Mouse (Mus musculus) myocyte (in vitro differentiated cells): Measurements from ENCODE around the gene Endou. TPM values are rescaled to one million over a fixed set of nuclear protein-coding genes. Genes with fewer than 3 reads are reported as not detected.

Experiments
- H3K27me3 ChIP-seq: one replicate; pipeline ENCODE4 v1.6.1; 2011; ENCODE audit not compliant: control insufficient read depth, insufficient read depth, insufficient read length
- H3K36me3 ChIP-seq: one replicate; pipeline ENCODE4 v1.6.1; 2011; ENCODE audit not compliant: control insufficient read depth, insufficient read depth
- H3K4me2 ChIP-seq: one replicate; pipeline ENCODE4 v1.6.1; 2011; ENCODE audit warnings: low read depth, control low read depth
- H3K4me3 ChIP-seq: one replicate; pipeline ENCODE4 v1.5.1; 2011; ENCODE audit warnings: mild to moderate bottlenecking, control low read depth, moderate library complexity
- H3K79me2 ChIP-seq: one replicate; pipeline ENCODE4 v1.6.1; 2011; ENCODE audit not compliant: control insufficient read depth, insufficient read depth
- H3ac ChIP-seq: one replicate; pipeline ENCODE4 v1.6.1; 2011; ENCODE audit not compliant: control insufficient read depth, insufficient read length
- CEBPB ChIP-seq: IDR thresholded peaks from 2 replicates; pipeline ENCODE4 v1.6.1; 2011; ENCODE audit warnings: mild to moderate bottlenecking, moderate library complexity; ENCODE audit not compliant: poor library complexity, insufficient read depth, severe bottlenecking
- E2F4 ChIP-seq: IDR thresholded peaks from one replicate; pipeline ENCODE4 v1.6.1; 2011; ENCODE audit warnings: mild to moderate bottlenecking, control low read depth, moderate library complexity; ENCODE audit not compliant: insufficient read depth
- MAX ChIP-seq: IDR thresholded peaks from one replicate; pipeline ENCODE4 v1.6.1; 2011; ENCODE audit warnings: low read depth, mild to moderate bottlenecking, control low read depth
- MYOD1 ChIP-seq, 3 experiments: IDR thresholded peaks; one replicate each; pipeline ENCODE4 v1.6.1; 2011; ENCODE audit warnings: control low read depth in 2 of 3, low read depth in 2 of 3, mild to moderate bottlenecking in 2 of 3, moderate library complexity in 1 of 3; ENCODE audit not compliant: insufficient read length in 2 of 3, control insufficient read depth in 1 of 3
- MYOG ChIP-seq, 3 experiments: IDR thresholded peaks; one replicate each; pipeline ENCODE4 v1.6.1; 2011; ENCODE audit warnings: control low read depth in 2 of 3, low read depth in 2 of 3, mild to moderate bottlenecking in 2 of 3; ENCODE audit not compliant: insufficient read length in 2 of 3, control insufficient read depth in 1 of 3, insufficient read depth in 1 of 3
- POLR2A ChIP-seq: IDR thresholded peaks from one replicate; pipeline ENCODE4 v1.6.1; 2011; ENCODE audit warnings: low read depth, mild to moderate bottlenecking, control low read depth, moderate library complexity; ENCODE audit not compliant: insufficient read length
- POLR2AphosphoS2 ChIP-seq: IDR thresholded peaks from one replicate; pipeline ENCODE4 v1.6.1; 2011; ENCODE audit warnings: low read depth, control low read depth; ENCODE audit not compliant: insufficient read length
- REST ChIP-seq: IDR thresholded peaks from one replicate; pipeline ENCODE4 v1.6.1; 2011; ENCODE audit warnings: mild to moderate bottlenecking, control low read depth, moderate library complexity; ENCODE audit not compliant: insufficient read depth, insufficient read length
- SRF ChIP-seq: IDR thresholded peaks from one replicate; pipeline ENCODE4 v1.6.1; 2011; ENCODE audit warnings: low read depth; ENCODE audit not compliant: control insufficient read depth, insufficient read length
- TCF12 ChIP-seq: IDR thresholded peaks from one replicate; pipeline ENCODE4 v1.6.1; 2011; ENCODE audit warnings: mild to moderate bottlenecking, control low read depth; ENCODE audit not compliant: poor library complexity, insufficient read depth, severe bottlenecking
- TCF3 ChIP-seq: IDR thresholded peaks from one replicate; pipeline ENCODE4 v1.6.1; 2011; ENCODE audit warnings: low read depth, control low read depth; ENCODE audit not compliant: insufficient read length
- USF1 ChIP-seq: IDR thresholded peaks from one replicate; pipeline ENCODE4 v1.6.1; 2011; ENCODE audit warnings: low read depth, mild to moderate bottlenecking, control low read depth, moderate library complexity
- polyA plus RNA-seq: library from polyadenylated mRNA; unstranded; fragments of >200 nt; fragmentation: generic; extraction: Trizol; gene quantifications from one replicate; pipeline ENCODE4 v1.2.1, GENCODE M21; 2012; ENCODE audit warnings: missing spikeins

Gene Endou
- polyA plus RNA-seq, 1 experiment, result 0.01 TPM

DNA sequence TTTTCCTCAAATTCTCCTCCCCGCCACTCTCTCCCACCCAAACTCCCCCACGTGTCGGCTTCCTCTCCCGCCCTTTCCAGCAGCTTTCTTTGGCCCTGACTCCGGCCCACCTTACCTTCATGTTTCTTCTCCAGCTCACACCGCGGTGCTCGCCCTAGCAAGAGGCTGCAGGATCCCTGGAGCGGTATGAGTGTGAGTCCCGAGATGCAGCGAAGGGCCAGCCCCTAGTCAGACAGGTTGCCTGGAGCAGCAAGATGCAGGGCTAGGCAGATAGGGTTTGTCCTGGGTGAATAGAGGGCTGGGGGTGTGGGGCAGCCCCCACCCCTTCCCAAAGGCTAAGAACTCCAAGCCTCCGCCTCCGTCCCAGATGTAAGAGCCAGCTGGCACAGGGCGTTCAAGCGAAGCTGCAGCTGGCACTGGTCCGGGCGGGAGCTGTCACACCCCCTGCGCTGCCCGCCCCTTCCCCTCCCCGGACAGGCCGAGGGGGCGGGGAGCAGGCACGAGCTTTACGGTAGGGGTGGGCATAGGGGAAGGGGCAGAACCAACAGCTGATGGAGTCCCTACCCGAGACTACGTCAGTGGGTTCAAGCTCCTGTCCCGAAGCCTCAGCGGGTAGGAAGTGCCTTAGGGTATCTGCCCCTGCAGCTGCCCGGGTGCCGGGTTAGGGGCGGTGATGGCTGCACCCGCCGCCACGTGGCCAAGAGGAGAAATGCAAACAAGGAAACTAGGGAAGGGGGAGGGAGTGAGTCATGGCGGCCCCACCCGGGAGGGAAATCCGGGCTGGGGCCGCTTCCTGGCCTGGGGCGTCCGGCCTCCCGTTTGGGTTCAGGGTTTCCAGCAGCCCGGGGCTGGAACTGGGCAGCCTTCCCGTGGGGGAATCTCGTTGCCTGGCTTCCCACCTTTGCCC is 36.4 kb upstream of the Endou start, which contains the start of gene Rapgef3:
Gene Rapgef3, minus strand, starts transcription at position 693 of the 907 bp plus-strand sequence.
- peaks cover 31% of the 10 kb centered on the region for H3K27me3 ChIP-seq
- peak within 1 kb of the TSS; percentile 86 for H3K4me2 ChIP-seq
- peak within 1 kb of the TSS; percentile 16 for H3K4me3 ChIP-seq
- no peaks in the 10 kb centered on the region for H3K36me3 ChIP-seq
- no peaks in the 10 kb centered on the region for H3K79me2 ChIP-seq
- TF ChIP-seq POLR2AphosphoS2 (no peak), USF1 (peak; percentile 59), TCF12 (no peak), MYOG (IDR thresholded peaks at IDR 0.05; ENCODE audit: control insufficient read depth in 1 of 3, insufficient read depth in 1 of 3, insufficient read length in 2 of 3, low read depth in 2 of 3) (peak in 1 of 3 experiments; percentile 21), REST (no peak), TCF3 (no peak), E2F4 (no peak), POLR2A (no peak), MYOD1 (IDR thresholded peaks at IDR 0.05; ENCODE audit: control insufficient read depth in 1 of 3, insufficient read length in 2 of 3, low read depth in 2 of 3) (peak in 1 of 3 experiments; percentile 30), MAX (no peak), CEBPB (no peak), SRF (no peak)
- H3ac ChIP-seq, result no peak within 1 kb of the TSS

DNA sequence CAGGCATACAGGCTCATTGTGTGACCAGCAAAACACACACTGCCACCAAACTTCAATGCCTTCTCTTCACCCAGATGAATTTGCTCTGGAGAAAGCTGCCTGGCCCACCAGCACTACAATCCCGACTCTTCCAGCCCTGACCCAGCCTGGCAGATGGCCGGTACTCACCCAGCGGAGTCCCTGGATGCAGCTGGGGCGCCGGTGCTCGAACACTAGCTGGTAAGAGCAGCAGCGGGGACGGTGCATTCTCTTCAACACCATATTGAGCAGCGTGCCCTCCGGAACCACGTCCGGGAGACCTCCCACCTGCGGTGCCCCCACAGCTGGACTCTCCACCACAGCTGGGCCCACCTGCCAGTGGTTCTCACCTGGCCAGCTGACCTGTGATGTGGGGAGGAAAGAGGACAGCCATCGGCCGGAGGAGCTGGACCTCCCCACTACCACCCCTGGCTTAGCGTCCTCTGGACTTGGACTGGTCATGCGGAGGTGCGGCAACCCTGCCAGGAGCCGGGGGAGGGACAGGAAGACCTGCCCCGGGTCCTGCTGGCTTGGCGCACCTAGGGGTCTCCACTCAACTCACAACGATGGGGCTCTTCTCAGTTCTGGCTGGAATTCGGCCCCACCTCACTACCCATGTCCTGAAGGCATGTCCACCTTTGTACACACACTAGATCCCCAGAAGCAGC is 35.6 kb upstream of the Endou start:
- no peak for TF ChIP-seq MYOD1 (IDR thresholded peaks at IDR 0.05; ENCODE audit: control insufficient read depth in 1 of 3, insufficient read length in 2 of 3, low read depth in 2 of 3)
- no peak for TF ChIP-seq TCF12
- no peak for TF ChIP-seq E2F4
- TF ChIP-seq REST, result no peak
- TF ChIP-seq MYOG (IDR thresholded peaks at IDR 0.05; ENCODE audit: control insufficient read depth in 1 of 3, insufficient read depth in 1 of 3, insufficient read length in 2 of 3, low read depth in 2 of 3), result no peak
- no peak for TF ChIP-seq TCF3
- TF ChIP-seq USF1, result no peak
- no peak for TF ChIP-seq SRF
- no peak for TF ChIP-seq MAX
- Histone ChIP-seq H3ac (no peak overlapping the region), H3K4me3 (peak overlapping the region; percentile 16), H3K27me3 (peaks cover 31% of the 10 kb centered on the region), H3K4me2 (peak overlapping the region; percentile 86), H3K79me2 (no peaks in the 10 kb centered on the region), H3K36me3 (no peaks in the 10 kb centered on the region)

DNA sequence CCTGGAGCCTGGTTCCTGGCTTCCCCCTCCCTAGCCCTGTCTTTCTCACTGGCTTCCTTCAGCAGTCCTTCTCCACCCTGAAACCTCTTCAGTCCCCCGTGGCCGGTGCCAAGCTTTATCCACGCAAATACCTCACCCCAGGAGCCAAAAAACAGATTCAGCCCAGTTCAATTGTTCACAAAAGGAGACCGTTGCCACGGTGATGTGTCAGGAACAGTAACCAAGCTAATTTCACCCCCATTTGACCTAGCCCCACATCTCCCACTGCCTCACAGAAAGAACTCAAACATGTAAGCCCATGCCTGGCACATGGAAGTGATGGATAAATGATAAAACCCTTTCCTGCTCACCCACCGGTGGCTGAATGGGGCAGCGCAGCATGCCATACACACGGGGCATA is 35.1 kb upstream of the Endou start:
- no peak overlapping the region for H3K4me3 ChIP-seq
- TF ChIP-seq REST (no peak), SRF (no peak), MAX (no peak), USF1 (no peak), MYOG (IDR thresholded peaks at IDR 0.05; ENCODE audit: control insufficient read depth in 1 of 3, insufficient read depth in 1 of 3, insufficient read length in 2 of 3, low read depth in 2 of 3) (no peak), TCF12 (no peak)

DNA sequence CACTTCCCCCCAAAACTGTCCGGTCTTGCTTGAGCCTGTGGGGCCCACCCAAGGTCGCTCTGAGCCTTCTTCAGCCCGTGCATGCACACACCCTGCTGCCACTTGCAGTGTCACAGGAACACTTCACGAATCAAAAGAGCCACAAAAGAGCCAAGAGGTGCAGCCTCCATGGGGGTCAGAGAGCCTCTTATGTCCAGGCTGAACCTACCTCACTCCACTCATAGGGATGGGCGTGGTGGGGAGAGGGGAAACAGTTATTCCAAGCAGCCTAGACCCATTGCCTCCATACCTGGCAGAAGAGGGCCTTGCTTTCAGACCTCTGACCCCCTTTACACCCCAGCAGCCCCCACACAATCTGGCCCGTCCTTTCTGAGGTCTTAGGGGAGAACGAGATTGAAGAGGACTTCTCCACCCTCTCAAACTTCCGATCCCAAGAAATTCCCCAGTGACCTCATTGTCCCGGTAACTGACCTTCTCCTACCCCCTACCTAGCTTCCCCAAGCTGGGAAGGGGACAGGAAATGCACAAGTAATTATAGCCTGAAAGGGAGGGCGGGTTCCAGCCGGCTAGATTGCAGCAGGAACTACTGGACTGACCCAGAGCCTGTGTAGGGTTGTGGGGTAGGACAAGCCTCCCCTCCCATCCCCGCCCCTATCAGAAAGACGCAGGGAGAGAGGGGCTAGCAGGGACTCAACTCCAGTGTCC is 34.1 kb upstream of the Endou start:
- H3K36me3 ChIP-seq, result no peaks in the 10 kb centered on the region
- no peak overlapping the region for H3ac ChIP-seq
- peaks cover 40% of the 10 kb centered on the region for H3K27me3 ChIP-seq
- no peak overlapping the region for H3K4me2 ChIP-seq
- H3K79me2 ChIP-seq, result no peaks in the 10 kb centered on the region
- H3K4me3 ChIP-seq, result no peak overlapping the region
- no peak for TF ChIP-seq USF1
- TF ChIP-seq MYOD1 (IDR thresholded peaks at IDR 0.05; ENCODE audit: control insufficient read depth in 1 of 3, insufficient read length in 2 of 3, low read depth in 2 of 3), result no peak
- TF ChIP-seq REST, result no peak
- no peak for TF ChIP-seq SRF
- no peak for TF ChIP-seq MYOG (IDR thresholded peaks at IDR 0.05; ENCODE audit: control insufficient read depth in 1 of 3, insufficient read depth in 1 of 3, insufficient read length in 2 of 3, low read depth in 2 of 3)
- TF ChIP-seq POLR2A, result no peak
- no peak for TF ChIP-seq POLR2AphosphoS2

More for the DNA sequence above, 35.1 kb upstream of the Endou start:
- Histone ChIP-seq H3K36me3 (no peaks in the 10 kb centered on the region), H3K4me2 (peak overlapping the region; percentile 7), H3K79me2 (no peaks in the 10 kb centered on the region), H3K27me3 (peaks cover 36% of the 10 kb centered on the region), H3ac (no peak overlapping the region)
